Mouse (Mus musculus) frontal cortex, postnatal 14 days (tissue): ENCODE results near the gene Mecom.

ENCODE experiments used
- DNase-seq, 2 experiments: peaks; one replicate each; pipeline ENCODE4 v3.0.0; 2022; ENCODE audit warnings: low spot score in 2 of 2

Gene Mecom

GRCm38 (mm10) chr3:30150071-30150470 is 397.7 kb downstream of the Mecom start:
- DNase-seq = no peak

DNA sequence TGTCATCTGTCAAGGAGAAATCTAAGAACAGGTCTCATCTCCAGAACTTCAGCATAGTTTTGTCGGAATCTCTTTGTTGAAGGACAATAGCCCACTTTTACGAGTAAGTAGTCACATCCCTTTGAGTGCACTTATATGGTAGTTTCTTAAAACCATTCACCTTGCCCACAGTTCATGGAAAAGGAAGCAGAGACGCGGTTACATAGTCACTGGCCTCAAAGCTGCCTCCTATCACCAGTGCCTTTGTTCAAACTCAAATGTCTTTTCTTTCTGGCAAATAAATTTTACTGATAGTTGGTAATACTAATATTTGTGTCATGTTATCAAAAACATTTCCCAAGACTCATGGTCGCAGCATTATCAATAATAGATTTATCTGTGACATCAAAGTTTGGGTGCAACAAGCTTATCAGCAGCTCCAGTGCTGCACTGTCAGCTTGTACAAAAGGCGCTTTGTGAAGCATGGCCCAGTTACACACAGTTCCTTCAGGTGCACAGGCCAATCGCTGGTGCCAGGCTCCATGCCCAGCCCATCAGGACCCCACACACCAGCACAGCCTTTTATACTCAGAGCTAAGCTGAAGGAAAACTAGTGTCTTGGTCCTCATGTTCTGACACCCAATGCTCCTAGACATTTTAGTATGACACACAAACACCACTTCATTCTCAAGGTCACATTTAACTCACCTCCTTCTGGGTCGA is 399.3 kb downstream of the Mecom start:
- DNase-seq = no peak

DNA sequence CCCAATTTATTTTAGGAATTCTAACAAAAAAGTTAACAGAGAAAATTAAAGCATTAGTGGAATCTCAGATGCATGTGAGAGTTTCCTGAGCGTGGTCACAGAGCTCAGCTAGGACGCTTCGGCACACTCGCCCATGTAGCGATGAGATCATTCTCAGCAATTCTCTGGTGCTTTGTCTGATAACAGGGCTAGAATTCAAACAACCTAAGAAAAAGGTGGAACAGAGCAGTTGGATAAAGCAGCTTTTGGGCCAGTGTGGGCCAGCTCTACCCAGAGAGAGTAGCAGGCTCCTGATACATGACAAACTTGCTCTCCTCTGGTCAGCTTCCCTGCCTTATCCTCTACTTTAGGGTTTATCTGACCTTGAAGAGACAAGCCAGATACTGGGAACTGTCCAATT is 402.8 kb downstream of the Mecom start:
- DNase-seq = no peak

- DNase-seq = no peak
Observed at GRCm38 (mm10) chr3:30143961-30144411, 403.8 kb downstream of the Mecom start.

GRCm38 (mm10) chr3:30143440-30143839 is 404.4 kb downstream of the Mecom start:
- DNase-seq = no peak

DNA sequence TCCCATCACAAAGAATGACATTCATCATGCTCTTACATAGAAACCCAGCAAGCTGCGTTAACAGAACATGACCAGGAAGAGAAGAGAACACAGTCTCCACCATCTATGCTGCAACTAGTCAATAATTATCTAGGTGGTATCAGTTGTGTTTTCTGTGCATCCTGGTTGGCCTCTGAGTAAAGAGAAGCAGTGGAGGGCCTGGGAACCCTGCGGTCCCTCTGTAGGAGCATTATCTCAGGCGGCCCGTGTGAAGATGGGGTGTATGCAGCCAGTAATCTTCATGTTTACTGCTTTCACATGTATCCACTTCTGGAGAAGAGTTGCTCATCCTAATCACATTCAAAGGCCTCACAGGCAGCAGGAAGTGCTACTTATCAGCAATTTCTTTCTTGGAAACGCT is 407.5 kb downstream of the Mecom start:
- DNase-seq = no peak

- no peak for DNase-seq
Observed at GRCm38 (mm10) chr3:30139678-30140077, 408.1 kb downstream of the Mecom start.

- no peak for DNase-seq
Observed at GRCm38 (mm10) chr3:30138588-30138987, 409.2 kb downstream of the Mecom start.

DNA sequence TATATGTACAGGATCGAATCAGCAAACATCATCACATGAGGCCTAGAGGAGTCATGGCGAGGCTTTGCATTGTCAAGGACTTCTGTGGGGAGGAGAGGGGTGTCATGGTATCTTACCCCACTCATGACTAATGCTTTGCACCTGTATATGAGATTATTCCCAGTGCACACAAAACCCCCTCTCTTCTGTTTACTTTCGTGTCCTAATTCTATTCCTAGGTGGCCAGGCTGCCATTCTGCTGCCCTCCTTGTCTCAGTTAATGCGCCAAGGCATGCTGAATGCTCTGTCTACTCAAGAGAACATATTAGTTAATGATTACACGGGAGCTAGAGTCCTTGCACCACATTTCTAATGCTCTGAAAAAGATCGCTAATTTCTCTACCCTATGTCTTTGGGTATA is 412.0 kb downstream of the Mecom start:
- no peak for DNase-seq

DNA sequence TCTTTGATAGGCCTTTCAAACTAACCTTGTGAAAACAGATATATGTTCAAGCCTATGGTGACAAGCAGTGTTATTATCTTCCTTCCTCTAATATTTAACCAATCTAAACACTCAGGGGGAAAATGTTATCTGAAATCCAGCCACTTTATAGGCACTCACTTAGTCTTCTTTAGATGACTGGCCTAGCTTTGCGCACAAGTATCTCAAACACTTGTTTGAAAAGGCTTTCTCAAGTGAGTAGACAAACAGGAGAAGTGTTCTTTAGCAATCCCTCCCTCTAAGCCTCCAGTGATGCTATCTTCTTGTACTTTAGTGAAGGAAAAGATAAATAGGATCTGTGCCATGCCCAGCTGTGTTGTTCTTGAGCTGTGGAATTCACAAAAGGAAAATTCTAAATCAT is 412.7 kb downstream of the Mecom start:
- no peak for DNase-seq

GRCm38 (mm10) chr3:30132981-30133380 is 414.8 kb downstream of the Mecom start:
- no peak for DNase-seq

DNA sequence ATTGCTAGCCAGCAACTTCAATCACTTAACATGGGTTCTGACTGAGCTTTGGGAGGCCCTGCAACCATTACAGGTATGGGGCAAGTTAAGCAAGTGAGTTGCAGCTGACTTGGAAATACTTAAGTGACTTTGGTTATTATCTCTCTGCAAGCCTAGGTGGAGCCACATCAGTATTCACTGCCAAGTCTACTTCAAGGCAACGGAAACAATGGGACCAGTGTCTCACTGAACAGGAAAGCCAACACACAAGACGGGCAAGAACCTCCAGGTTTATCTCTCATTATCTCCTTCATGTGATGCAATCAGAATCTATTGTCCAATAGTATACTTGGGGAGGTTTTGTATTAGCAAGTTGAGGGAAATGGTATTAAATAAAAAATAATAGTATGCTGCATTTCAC is 415.4 kb downstream of the Mecom start:
- no peak for DNase-seq

DNA sequence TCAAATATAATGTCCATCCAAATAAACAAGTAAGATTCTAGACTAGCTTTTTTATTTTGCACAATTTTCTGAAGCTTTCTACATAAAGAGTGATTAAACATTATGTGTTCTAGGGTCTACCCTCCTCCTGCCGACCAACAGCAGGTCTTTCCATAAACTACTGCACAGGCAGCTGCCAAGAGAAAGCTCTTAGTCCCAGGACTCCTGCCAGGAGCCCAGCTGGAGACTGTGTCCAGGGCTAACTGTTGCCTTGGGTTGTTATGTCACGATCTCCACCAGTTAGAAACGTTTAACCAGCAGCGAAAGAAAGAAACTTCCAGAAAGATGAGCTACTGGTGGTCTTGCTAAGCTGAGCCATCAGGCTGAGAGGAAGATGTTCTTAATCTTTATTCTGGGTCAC is 417.3 kb downstream of the Mecom start:
- no peak for DNase-seq

DNA sequence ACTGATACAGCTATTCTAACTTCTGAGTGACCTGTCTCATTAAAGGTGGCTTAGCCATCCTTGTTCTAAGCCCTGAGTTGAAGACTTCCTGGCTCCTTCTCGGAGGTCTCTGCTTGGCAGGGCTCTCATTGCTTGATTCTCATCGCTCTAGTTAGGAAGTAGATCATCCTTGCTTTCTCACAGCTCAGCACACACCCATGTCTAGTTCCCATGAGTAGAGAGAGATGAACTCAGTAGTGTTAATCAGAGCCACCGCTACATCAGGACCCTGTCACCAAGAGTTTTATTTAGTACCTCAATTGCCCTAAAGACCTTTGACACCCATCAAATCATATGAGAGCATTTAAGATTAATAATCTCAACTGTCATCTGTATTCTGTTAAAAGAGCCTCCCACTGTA is 425.2 kb downstream of the Mecom start:
- DNase-seq = no peak

- DNase-seq = no peak
Observed at GRCm38 (mm10) chr3:30120790-30121512, 426.9 kb downstream of the Mecom start.

- no peak for DNase-seq
Observed at GRCm38 (mm10) chr3:30118594-30119297, 429.1 kb downstream of the Mecom start.

GRCm38 (mm10) chr3:30113249-30113770 is 434.5 kb downstream of the Mecom start:
- no peak for DNase-seq

DNA sequence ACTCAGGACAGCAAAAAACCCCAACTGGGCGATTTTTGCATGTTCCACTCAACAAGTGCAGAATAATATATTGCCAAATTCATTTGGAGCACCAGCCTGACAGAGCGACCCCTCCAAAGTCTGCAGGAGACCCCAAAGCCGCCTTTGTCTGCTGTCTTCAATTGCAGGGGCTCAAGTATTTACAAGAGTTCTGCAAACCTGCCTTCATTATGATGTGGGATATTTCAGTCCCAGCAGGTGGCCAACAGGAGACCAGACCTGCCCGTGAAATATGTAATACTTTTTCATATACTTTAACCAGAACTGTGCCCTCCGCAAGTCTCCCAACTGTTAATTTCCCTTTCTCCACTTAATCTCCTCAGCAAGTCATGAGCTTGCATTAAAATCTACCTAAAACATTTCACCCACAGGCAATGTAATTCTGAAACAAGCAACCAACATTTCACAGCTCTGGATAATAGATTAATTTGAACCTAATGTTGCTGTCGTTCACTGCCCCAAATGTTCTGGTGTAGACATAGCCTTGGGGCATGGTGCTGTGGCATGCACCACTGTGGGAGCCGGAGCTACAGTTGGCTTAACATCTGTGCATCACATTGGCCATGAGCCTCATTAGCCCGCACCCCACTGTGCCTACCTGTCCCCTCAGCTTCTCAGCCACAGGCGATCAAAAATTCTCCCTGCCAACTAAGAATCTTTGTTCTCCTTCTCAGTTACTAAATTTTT is 439.7 kb downstream of the Mecom start:
- no peak for DNase-seq

GRCm38 (mm10) chr3:30106481-30106880 is 441.3 kb downstream of the Mecom start:
- no peak for DNase-seq

DNA sequence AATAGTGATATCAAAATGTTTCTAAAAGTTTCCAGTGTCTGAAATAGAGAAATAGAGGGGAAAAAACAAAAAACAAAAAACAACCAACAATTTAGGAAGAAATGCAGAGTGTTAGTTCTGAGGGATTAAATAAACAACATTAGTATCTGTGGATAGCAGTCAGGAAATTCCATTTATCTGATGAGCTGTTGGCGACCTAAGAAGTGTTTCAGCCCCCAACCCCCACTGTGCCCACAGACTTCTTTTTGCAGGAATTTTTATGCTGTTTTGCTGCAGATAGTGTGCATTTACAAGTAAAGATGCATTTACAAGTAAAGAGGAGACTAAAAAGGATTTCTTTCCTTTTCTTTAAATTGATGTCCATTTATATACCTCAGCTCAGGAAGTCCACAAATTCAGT is 441.9 kb downstream of the Mecom start:
- DNase-seq = no peak

DNA sequence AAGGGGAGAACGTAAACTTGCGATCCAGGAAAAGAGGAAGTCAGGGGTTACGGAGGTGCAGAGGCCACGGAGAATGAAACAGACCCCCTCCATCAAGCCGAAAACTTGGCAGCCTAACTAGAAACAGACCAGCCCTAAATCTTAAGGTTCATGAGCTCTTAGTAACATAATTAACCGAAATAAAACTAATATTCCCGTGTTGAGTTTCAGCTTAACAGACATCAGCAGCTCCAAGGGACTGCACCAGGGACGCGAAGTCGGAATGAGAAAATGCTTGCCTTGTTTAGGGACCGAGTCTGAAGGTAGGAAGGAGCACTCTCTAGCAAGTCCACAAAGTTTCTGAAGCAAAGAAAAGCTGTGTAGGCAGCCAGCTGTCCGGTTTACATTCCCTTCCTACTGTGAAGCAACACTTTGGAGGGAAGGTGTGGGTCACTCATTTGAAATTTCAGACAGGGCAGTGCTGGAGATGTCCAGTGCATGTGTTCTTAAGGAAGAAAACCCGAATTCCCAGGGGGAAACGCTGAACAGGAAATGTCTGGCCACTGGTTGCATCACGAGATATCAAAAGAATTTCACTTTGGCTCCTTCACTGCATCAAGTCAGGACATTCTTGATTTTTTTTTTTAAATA is 442.5 kb downstream of the Mecom start:
- DNase-seq = no peak
